Mouse (Mus musculus): ENCODE data around the gene AC134908.4. TPM values are rescaled to one million over a fixed set of nuclear protein-coding genes. Genes with fewer than 3 reads are reported as not detected.

AC134908.4 gene
- not detected for polyA plus RNA-seq (2017; shearing (Covaris generic))

GRCm38 (mm10) chr17:25795609-25796092, at the start of gene AC134908.4:
Gene AC134908.4 (minus strand): TSS chr17:25795659.

GRCm38 (mm10) chr17:25844396-25844901, 49.0 kb upstream of the AC134908.4 start, which contains the start of gene Rhot2:
Gene Rhot2 (minus strand): TSS chr17:25844851.

GRCm38 (mm10) chr17:25841117-25841880, 45.8 kb upstream of the AC134908.4 start, which contains the start of gene Gm20683:
Gene Gm20683 (minus strand): TSS chr17:25841763.

GRCm38 (mm10) chr17:25837076-25837410, 41.6 kb upstream of the AC134908.4 start, which contains the start of gene Rhbdl1:
Gene Rhbdl1 (minus strand): TSS chr17:25837295.

GRCm38 (mm10) chr17:25833291-25833663, 37.8 kb upstream of the AC134908.4 start, which contains the start of gene Stub1:
Gene Stub1 (minus strand): TSS chr17:25833404.

GRCm38 (mm10) chr17:25828712-25829557, 33.5 kb upstream of the AC134908.4 start, which contains the start of gene Jmjd8:
Gene Jmjd8 (plus strand): TSS chr17:25828867.

GRCm38 (mm10) chr17:25823452-25823851, 28.0 kb upstream of the AC134908.4 start, which contains the start of gene Wdr24:
Gene Wdr24 (plus strand): TSS chr17:25823627.

GRCm38 (mm10) chr17:25808789-25809605, 13.5 kb upstream of the AC134908.4 start, which contains the start of gene Fbxl16:
Gene Fbxl16 (plus strand): TSS chr17:25809085.

GRCm38 (mm10) chr17:25796951-25797369, 1.5 kb upstream of the AC134908.4 start, which contains the start of gene Metrn:
Gene Metrn (minus strand): TSS chr17:25797136.

GRCm38 (mm10) chr17:25792615-25793014, 2.8 kb downstream of the AC134908.4 start, which contains the start of gene Fam173a:
Gene Fam173a (minus strand): TSS chr17:25792901.

GRCm38 (mm10) chr17:25786280-25786679, 9.2 kb downstream of the AC134908.4 start, which contains the start of gene Ccdc78:
Gene Ccdc78 (plus strand): TSS chr17:25786580.

GRCm38 (mm10) chr17:25785281-25785745, 10.1 kb downstream of the AC134908.4 start, which contains the start of gene Haghl:
Gene Haghl (minus strand): TSS chr17:25785673.

GRCm38 (mm10) chr17:25773549-25774120, 21.8 kb downstream of the AC134908.4 start, which contains the start of gene Narfl:
Gene Narfl (plus strand): TSS chr17:25773776.

GRCm38 (mm10) chr17:25754241-25754640, 41.2 kb downstream of the AC134908.4 start, which contains the start of gene Msln:
Gene Msln (minus strand): TSS chr17:25754378.

Other genes starting within 250 kb of the AC134908.4 start
- not detected for gene Sox8, start 225.0 kb downstream of the AC134908.4 start, polyA plus RNA-seq (2017; shearing (Covaris generic))
- 27.7 TPM for gene Lmf1, start 216.6 kb downstream of the AC134908.4 start, polyA plus RNA-seq (2017; shearing (Covaris generic))
- not detected for gene Gng13, start 78.5 kb downstream of the AC134908.4 start, polyA plus RNA-seq (2017; shearing (Covaris generic))
- gene Chtf18, start 68.2 kb downstream of the AC134908.4 start, polyA plus RNA-seq (2017; shearing (Covaris generic)), result 7.4 TPM
- 18.0 TPM for gene Rpusd1, start 68.0 kb downstream of the AC134908.4 start, polyA plus RNA-seq (2017; shearing (Covaris generic))
- not detected for gene Mslnl, start 59.6 kb downstream of the AC134908.4 start, polyA plus RNA-seq (2017; shearing (Covaris generic))
- gene Msln, start 41.3 kb downstream of the AC134908.4 start, polyA plus RNA-seq (2017; shearing (Covaris generic)), result not detected
- gene Narfl, start 21.9 kb downstream of the AC134908.4 start, polyA plus RNA-seq (2017; shearing (Covaris generic)), result 32.2 TPM
- 59.1 TPM for gene Haghl, start 10.0 kb downstream of the AC134908.4 start, polyA plus RNA-seq (2017; shearing (Covaris generic))
- 0.35 TPM for gene Ccdc78, start 9.1 kb downstream of the AC134908.4 start, polyA plus RNA-seq (2017; shearing (Covaris generic))
- 247 TPM for gene Fam173a, start 2.8 kb downstream of the AC134908.4 start, polyA plus RNA-seq (2017; shearing (Covaris generic))
- gene Metrn, start 1.5 kb upstream of the AC134908.4 start, polyA plus RNA-seq (2017; shearing (Covaris generic)), result 15.2 TPM
- not detected for gene Fbxl16, start 13.4 kb upstream of the AC134908.4 start, polyA plus RNA-seq (2017; shearing (Covaris generic))
- 54.5 TPM for gene Wdr24, start 28.0 kb upstream of the AC134908.4 start, polyA plus RNA-seq (2017; shearing (Covaris generic))
- 46.5 TPM for gene Jmjd8, start 33.2 kb upstream of the AC134908.4 start, polyA plus RNA-seq (2017; shearing (Covaris generic))
- 123 TPM for gene Stub1, start 37.7 kb upstream of the AC134908.4 start, polyA plus RNA-seq (2017; shearing (Covaris generic))
- 0.80 TPM for gene Rhbdl1, start 41.6 kb upstream of the AC134908.4 start, polyA plus RNA-seq (2017; shearing (Covaris generic))
- gene Gm20683, start 46.1 kb upstream of the AC134908.4 start, polyA plus RNA-seq (2017; shearing (Covaris generic)), result 0.59 TPM
- 49.6 TPM for gene Rhot2, start 49.2 kb upstream of the AC134908.4 start, polyA plus RNA-seq (2017; shearing (Covaris generic))
- gene Wdr90, start 65.8 kb upstream of the AC134908.4 start, polyA plus RNA-seq (2017; shearing (Covaris generic)), result 9.9 TPM
- 6.3 TPM for gene Mcrip2, start 73.1 kb upstream of the AC134908.4 start, polyA plus RNA-seq (2017; shearing (Covaris generic))
- 103 TPM for gene Mettl26, start 79.4 kb upstream of the AC134908.4 start, polyA plus RNA-seq (2017; shearing (Covaris generic))
- gene Wfikkn1, start 85.2 kb upstream of the AC134908.4 start, polyA plus RNA-seq (2017; shearing (Covaris generic)), result 1.0 TPM
- 9.1 TPM for gene Rab40c, start 124.1 kb upstream of the AC134908.4 start, polyA plus RNA-seq (2017; shearing (Covaris generic))
- gene Pigq, start 149.3 kb upstream of the AC134908.4 start, polyA plus RNA-seq (2017; shearing (Covaris generic)), result 76.3 TPM
- gene Nhlrc4, start 149.3 kb upstream of the AC134908.4 start, polyA plus RNA-seq (2017; shearing (Covaris generic)), result not detected
- not detected for gene A930017K11Rik, start 156.9 kb upstream of the AC134908.4 start, polyA plus RNA-seq (2017; shearing (Covaris generic))
- gene Capn15, start 190.1 kb upstream of the AC134908.4 start, polyA plus RNA-seq (2017; shearing (Covaris generic)), result 27.9 TPM

Measured in inflammation-experienced regulatory T-cells, adult 16 weeks (primary cell).